Mouse (Mus musculus) cortical plate, adult 2 months (tissue): ENCODE results near the gene Rnaseh2a.

Source experiments
- CTCF ChIP-seq: fragments of 200-500 bp; IDR thresholded peaks from 2 replicates; pipeline ENCODE4 v1.5.1; 2011; ENCODE audit warnings: mild to moderate bottlenecking, control low read depth, low read length; ENCODE audit not compliant: insufficient read depth; ENCODE audit errors: extremely low read depth
- POLR2A ChIP-seq: fragments of 200-500 bp; IDR thresholded peaks from 2 replicates; pipeline ENCODE4 v1.6.1; 2011; ENCODE audit warnings: mild to moderate bottlenecking, low read length, control low read depth; ENCODE audit not compliant: insufficient read depth; ENCODE audit errors: extremely low read depth

DNA sequence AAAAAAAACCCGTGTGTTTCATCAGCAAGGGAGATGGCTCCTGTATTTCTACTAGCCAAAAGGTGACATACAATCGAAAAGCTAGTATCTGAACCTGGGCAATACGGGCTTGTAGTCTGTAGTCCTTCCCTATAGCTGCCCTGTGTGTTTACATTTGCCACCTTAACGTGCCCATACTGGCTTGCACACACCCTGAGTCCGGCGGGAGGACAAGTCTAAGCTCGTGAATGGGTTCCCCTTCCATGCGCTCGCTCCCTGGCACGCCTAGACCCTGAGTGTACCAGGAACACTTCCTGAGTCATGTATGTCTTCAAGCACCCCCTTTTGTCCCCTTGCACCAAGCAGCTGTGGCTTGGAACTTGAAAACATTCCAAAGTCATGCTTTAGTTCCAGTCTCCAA is 47.2 kb upstream of the Rnaseh2a start:
- TF ChIP-seq CTCF (no peak), POLR2A (no peak)
